Mouse (Mus musculus) E14TG2a.4 (cell line): Measurements from ENCODE around the gene Plcg1.

ENCODE experiments used
- H3K27me3 ChIP-seq: 2 replicates; pipeline ENCODE4 v1.6.1; 2014; ENCODE audit warnings: low read length, control low read depth; ENCODE audit not compliant: insufficient read depth
- H3K36me3 ChIP-seq: 2 replicates; pipeline ENCODE4 v1.6.1; 2014; ENCODE audit warnings: low read length, control low read depth; ENCODE audit not compliant: insufficient read depth
- H3K4me1 ChIP-seq: replicated peaks from 2 replicates; pipeline ENCODE4 v1.6.1; 2014; ENCODE audit warnings: low read depth, low read length, control low read depth
- H3K4me3 ChIP-seq: replicated peaks from 2 replicates; pipeline ENCODE4 v1.5.1; 2014; ENCODE audit warnings: mild to moderate bottlenecking, low read length
- H3K9me3 ChIP-seq: 2 replicates; pipeline ENCODE4 v1.6.1; 2014; ENCODE audit warnings: low read length, control low read depth
- CTCF ChIP-seq: conservative IDR thresholded peaks from 2 replicates; pipeline ENCODE4 v1.5.1; 2014; ENCODE audit warnings: low read length
- NANOG ChIP-seq: IDR thresholded peaks from 2 replicates; pipeline ENCODE4 v1.6.1; 2014; ENCODE audit warnings: borderline replicate concordance, low read length, mixed read lengths
- POU5F1 ChIP-seq: IDR thresholded peaks from 2 replicates; pipeline ENCODE4 v1.6.1; 2014; ENCODE audit warnings: low read length, borderline replicate concordance

The Plcg1 gene

GRCm38 (mm10) chr2:160741580-160741979 lies 10.5 kb downstream of the Plcg1 start:
- H3K27me3 ChIP-seq: no peaks in the 10 kb centered on the region
- H3K36me3 ChIP-seq: peaks cover 90% of the 10 kb centered on the region
- peaks cover 93% of the 10 kb centered on the region for H3K4me1 ChIP-seq
- H3K9me3 ChIP-seq: no peaks in the 10 kb centered on the region
- no peak overlapping the region for H3K4me3 ChIP-seq
- no peak for TF ChIP-seq CTCF
- TF ChIP-seq NANOG: no peak
- TF ChIP-seq POU5F1: no peak

GRCm38 (mm10) chr2:160742161-160742609 lies 11.1 kb downstream of the Plcg1 start:
- peaks cover 90% of the 10 kb centered on the region for H3K36me3 ChIP-seq
- TF ChIP-seq POU5F1 (no peak), NANOG (no peak), CTCF (no peak)
- no peaks in the 10 kb centered on the region for H3K27me3 ChIP-seq
- H3K9me3 ChIP-seq: no peaks in the 10 kb centered on the region
- H3K4me1 ChIP-seq: peaks cover 93% of the 10 kb centered on the region
- no peak overlapping the region for H3K4me3 ChIP-seq

GRCm38 (mm10) chr2:160744040-160744822 lies 13.1 kb downstream of the Plcg1 start:
- no peaks in the 10 kb centered on the region for H3K9me3 ChIP-seq
- peaks cover 93% of the 10 kb centered on the region for H3K4me1 ChIP-seq
- peaks cover 92% of the 10 kb centered on the region for H3K36me3 ChIP-seq
- no peaks in the 10 kb centered on the region for H3K27me3 ChIP-seq
- no peak overlapping the region for H3K4me3 ChIP-seq
- TF ChIP-seq POU5F1 (no peak), NANOG (no peak), CTCF (peak; percentile 73)

- TF ChIP-seq NANOG (no peak), POU5F1 (no peak), CTCF (no peak)
- no peaks in the 10 kb centered on the region for H3K27me3 ChIP-seq
- H3K4me3 ChIP-seq: no peak overlapping the region
- peaks cover 92% of the 10 kb centered on the region for H3K36me3 ChIP-seq
- H3K9me3 ChIP-seq: no peaks in the 10 kb centered on the region
- peaks cover 93% of the 10 kb centered on the region for H3K4me1 ChIP-seq
Measured at GRCm38 (mm10) chr2:160744823-160745210, 13.7 kb downstream of the Plcg1 start.

- H3K9me3 ChIP-seq: no peaks in the 10 kb centered on the region
- no peaks in the 10 kb centered on the region for H3K27me3 ChIP-seq
- no peak overlapping the region for H3K4me3 ChIP-seq
- peaks cover 92% of the 10 kb centered on the region for H3K36me3 ChIP-seq
- peaks cover 93% of the 10 kb centered on the region for H3K4me1 ChIP-seq
- TF ChIP-seq CTCF: no peak
- no peak for TF ChIP-seq POU5F1
- TF ChIP-seq NANOG: no peak
Measured at GRCm38 (mm10) chr2:160745497-160745896, 14.4 kb downstream of the Plcg1 start.

GRCm38 (mm10) chr2:160746637-160747036 lies 15.5 kb downstream of the Plcg1 start:
- Histone ChIP-seq H3K9me3 (no peaks in the 10 kb centered on the region), H3K4me1 (peaks cover 83% of the 10 kb centered on the region), H3K27me3 (no peaks in the 10 kb centered on the region), H3K36me3 (peaks cover 93% of the 10 kb centered on the region), H3K4me3 (no peak overlapping the region)
- no peak for TF ChIP-seq NANOG
- no peak for TF ChIP-seq CTCF
- no peak for TF ChIP-seq POU5F1

GRCm38 (mm10) chr2:160747075-160747474 lies 16.0 kb downstream of the Plcg1 start:
- Histone ChIP-seq H3K4me1 (peaks cover 80% of the 10 kb centered on the region), H3K36me3 (peaks cover 93% of the 10 kb centered on the region), H3K4me3 (no peak overlapping the region), H3K27me3 (no peaks in the 10 kb centered on the region), H3K9me3 (no peaks in the 10 kb centered on the region)
- TF ChIP-seq CTCF (no peak), NANOG (no peak), POU5F1 (no peak)

GRCm38 (mm10) chr2:160756583-160757203 lies 25.6 kb downstream of the Plcg1 start:
- H3K27me3 ChIP-seq: no peaks in the 10 kb centered on the region
- H3K36me3 ChIP-seq: peaks cover 100% of the 10 kb centered on the region
- H3K9me3 ChIP-seq: no peaks in the 10 kb centered on the region
- TF ChIP-seq NANOG (no peak), POU5F1 (no peak), CTCF (no peak)
- H3K4me3 ChIP-seq: no peak overlapping the region
- peaks cover 12% of the 10 kb centered on the region for H3K4me1 ChIP-seq
